Comparison of ENCODE assay signal across 8 mouse cellular contexts in genomic region chr7:114276005-114276752, GRCm38 (mm10). TPM values are rescaled to one million over a fixed set of nuclear protein-coding genes. Genes with fewer than 3 reads are reported as not detected.
DNase-seq lines count a peak whose midpoint lies in the region; ATAC-seq lines count a peak whose summit lies in the region.

Psma1 (minus strand) TSS chr7:114276118.

- intact Hi-C loops in heart, postnatal 14 days (cut with DNase I): loop anchor here (5.0 to 10.0 kb wide), 3 partner anchors 141 to 539 kb away; partner anchors contain the start of gene Pde3b

- H3K4me1 ChIP-seq in forebrain, embryonic 14.5 days (ENCODE audit: control insufficient read depth, insufficient read depth, low read length): no peaks in the 10 kb centered on the region; the same call in 1 of the 2 replicates
- peaks cover 14% of the 10 kb centered on the region for H3K4me1 ChIP-seq in neural tube, embryonic 15.5 days

- H3K9me3 ChIP-seq in forebrain, embryonic 14.5 days (replicated peaks; ENCODE audit: control insufficient read depth, low read length): no peaks in the 10 kb centered on the region
- no peaks in the 10 kb centered on the region for H3K9me3 ChIP-seq in neural tube, embryonic 15.5 days (replicated peaks)

- ATAC-seq in forebrain, embryonic 14.5 days: peak; percentile 94
- peak; percentile 94 for ATAC-seq in neural tube, embryonic 15.5 days (ENCODE audit: low FRiP score)

- WGBS in forebrain, embryonic 14.5 days: under 1% methylated on average over 39 of the region's 39 CpGs
- under 1% methylated on average over 39 of the region's 39 CpGs for WGBS in neural tube, embryonic 15.5 days

- peaks cover 27% of the 10 kb centered on the region for H3K36me3 ChIP-seq in forebrain, embryonic 14.5 days (ENCODE audit: control insufficient read depth, insufficient read depth, low read length)
- peaks cover 17% of the 10 kb centered on the region for H3K36me3 ChIP-seq in neural tube, embryonic 15.5 days

- DNase-seq in ES-CJ7 (ENCODE audit: low read depth, low spot score): peak; percentile 99
- DNase-seq in cerebellum, adult 11 months: peak; percentile 96
- DNase-seq in forebrain, embryonic 14.5 days (ENCODE audit: low spot score): peak; percentile 99
- peak; percentile 97 to 98 for DNase-seq in heart, postnatal 14 days
- DNase-seq in layer of hippocampus, adult 11-12 months (ENCODE audit: low spot score): peak; percentile 97
- peak; percentile 95 to 96 for DNase-seq in lung, adult 18-20 months
- peak; percentile 97 for DNase-seq in testis, postnatal 14 days (ENCODE audit: low spot score)

- 0 out of 2 replicates have a peak within 1 kb of the TSS, but pooled peaks have one; percentile 5 for H3K27ac ChIP-seq in forebrain, embryonic 14.5 days (ENCODE audit: low read depth, low read length)
- H3K27ac ChIP-seq in neural tube, embryonic 15.5 days (replicated peaks): peak within 1 kb of the TSS; percentile 83

- peak within 1 kb of the TSS; percentile 67 for H3K4me2 ChIP-seq in forebrain, embryonic 14.5 days (ENCODE audit: low read length)
- H3K4me2 ChIP-seq in neural tube, embryonic 15.5 days: peak within 1 kb of the TSS; percentile 87

- H3K27me3 ChIP-seq in forebrain, embryonic 14.5 days (replicated peaks; ENCODE audit: control insufficient read depth, insufficient read depth, low read length): no peaks in the 10 kb centered on the region
- no peaks in the 10 kb centered on the region for H3K27me3 ChIP-seq in neural tube, embryonic 15.5 days (replicated peaks)

- peak within 1 kb of the TSS; percentile 93 for H3K4me3 ChIP-seq in forebrain, embryonic 14.5 days (ENCODE audit: low read depth, low read length)
- H3K4me3 ChIP-seq in neural tube, embryonic 15.5 days (replicated peaks): peak within 1 kb of the TSS; percentile 88

- H3K9ac ChIP-seq in forebrain, embryonic 14.5 days (ENCODE audit: low read length): peak within 1 kb of the TSS; percentile 93
- H3K9ac ChIP-seq in neural tube, embryonic 15.5 days (replicated peaks): peak within 1 kb of the TSS; percentile 89

RNA-seq across cellular contexts. Expression of gene Psma1, which starts in this region (rescaled TPM):
- 450 and 469 TPM in 2 replicates for polyA plus RNA-seq in forebrain, embryonic 14.5 days (2014; fragmentation: Nextera tagmentation; extraction: Ambion mirVana)
- 100 to 1,000 TPM; 127 to 136 TPM for total RNA-seq in heart, postnatal 14 days (2021)
- polyA plus RNA-seq in neural tube, embryonic 15.5 days (2015; fragmentation: Nextera tagmentation; extraction: Ambion mirVana): 345 and 353 TPM in 2 replicates

Comparison
In these comparisons a context has a peak if more than half of its experiments do, and no peak if none do; other contexts are left out.
1. Peak in every context shown above with its lines: DNase-seq, ATAC-seq, H3K4me3 ChIP-seq and H3K27ac ChIP-seq.